ENCODE assay signal across 8 mouse cellular contexts in genomic region chr6:146578111-146578531, GRCm38 (mm10). TPM values are rescaled to one million over a fixed set of nuclear protein-coding genes. Genes with fewer than 3 reads are reported as not detected.
DNase-seq lines count a peak whose midpoint lies in the region; ATAC-seq and TF ChIP-seq lines count a peak whose summit lies in the region.

No protein-coding gene starts in this region.

- peak; percentile 16; the same call in 1 of the 2 replicates for TF ChIP-seq EP300 in CH12.LX (IDR thresholded peaks at IDR 0.05; ENCODE audit: low read length)

- TF ChIP-seq RAD21 in CH12.LX (IDR thresholded peaks at IDR 0.05; ENCODE audit: low read depth, low read length): no peak

- intact Hi-C loops in heart, postnatal 25 days (cut with DNase I): loop anchor here (5.0 kb wide), 1 partner anchor 76 kb away; the partner anchor contains the start of gene Itpr2

- in situ Hi-C loops in CH12.LX (cut with MboI; ENCODE audit: low pct_ligation_motif_present, low pct_unique_long_range_greater_than_20kb, low sequenced_read_pairs): no loop called here

- no peak for TF ChIP-seq POLR2A in CH12.LX (IDR thresholded peaks at IDR 0.05; ENCODE audit: low read depth, low read length)
- no peak for TF ChIP-seq POLR2A in embryonic fibroblast, embryonic 13.5 days (IDR thresholded peaks at IDR 0.05; ENCODE audit: low read depth, low read length)

- H3K4me1 ChIP-seq in CH12.LX (ENCODE audit: control insufficient read depth in 1 of 2, insufficient read depth in 2 of 2): peaks cover 5 to 38% of the 10 kb centered on the region in 2 experiments; a peak in 3 of 4 replicates
- no peaks in the 10 kb centered on the region for H3K4me1 ChIP-seq in embryonic fibroblast, embryonic 13.5 days (ENCODE audit: control insufficient read depth, insufficient read depth, low read length)
- peaks cover 20% of the 10 kb centered on the region; the same call in 1 of the 2 replicates for H3K4me1 ChIP-seq in stomach, embryonic 14.5 days (ENCODE audit: control insufficient read depth, insufficient read depth, low read length)

- peak overlapping the region; percentile 91; the same call in 1 of the 2 replicates for H3K4me2 ChIP-seq in CH12.LX (ENCODE audit: insufficient read depth, low read depth, poor library complexity, severe bottlenecking)
- H3K4me2 ChIP-seq in stomach, embryonic 14.5 days (replicated peaks; ENCODE audit: low read depth, low read length): peak overlapping the region; percentile 60

- H3K4me3 ChIP-seq in CH12.LX (replicated peaks in 1 of 3; ENCODE audit: low read depth in 2 of 3, low read length in 2 of 3, poor library complexity in 1 of 3): peak overlapping the region; percentile 95 to 97 (median 96)
- H3K4me3 ChIP-seq in embryonic fibroblast, embryonic 13.5 days (ENCODE audit: insufficient read depth, low read length): peak overlapping the region; percentile 98
- peak overlapping the region; percentile 82 for H3K4me3 ChIP-seq in stomach, embryonic 14.5 days (ENCODE audit: low read depth, low read length)

- H3K36me3 ChIP-seq in CH12.LX (replicated peaks in 1 of 2; ENCODE audit: control insufficient read depth in 1 of 2, insufficient read depth in 1 of 2, low read length in 1 of 2): peaks cover 3 to 11% of the 10 kb centered on the region in 2 experiments
- peaks cover 4% of the 10 kb centered on the region; the same call in 1 of the 2 replicates for H3K36me3 ChIP-seq in stomach, embryonic 14.5 days (ENCODE audit: control insufficient read depth, insufficient read depth, low read length)

- no peaks in the 10 kb centered on the region for H3K27me3 ChIP-seq in CH12.LX (replicated peaks)
- H3K27me3 ChIP-seq in stomach, embryonic 14.5 days (ENCODE audit: control insufficient read depth, insufficient read depth, low read length): no peaks in the 10 kb centered on the region

- dilution Hi-C loops in CH12.LX (cut with MboI; ENCODE audit: extremely low pct_ligation_motif_present, extremely low pct_unique_long_range_greater_than_20kb, low sequenced_read_pairs): no loop called here

- peak overlapping the region; percentile 88 for H3K9ac ChIP-seq in CH12.LX (ENCODE audit: insufficient read depth, low read depth)
- H3K9ac ChIP-seq in stomach, embryonic 14.5 days (replicated peaks; ENCODE audit: low read depth, low read length): peak overlapping the region; percentile 87

- H3K9me3 ChIP-seq in CH12.LX (replicated peaks; ENCODE audit: low read length): no peaks in the 10 kb centered on the region
- no peaks in the 10 kb centered on the region for H3K9me3 ChIP-seq in stomach, embryonic 14.5 days (ENCODE audit: control insufficient read depth, low read depth, low read length)

- H3K79me2 ChIP-seq in CH12.LX (replicated peaks; ENCODE audit: control insufficient read depth, extremely low read depth, insufficient read depth, poor library complexity, severe bottlenecking): peaks cover 59% of the 10 kb centered on the region

- no peak for TF ChIP-seq CTCF in CH12.LX (conservative IDR thresholded peaks at IDR 0.05 in 1 of 2, IDR thresholded peaks at IDR 0.05 in 1 of 2; ENCODE audit: low read depth in 2 of 2, low read length in 2 of 2)
- no peak for TF ChIP-seq CTCF in embryonic fibroblast, embryonic 13.5 days (IDR thresholded peaks at IDR 0.05; ENCODE audit: borderline replicate concordance, insufficient read depth, low read length)

- peak; percentile 44 for ATAC-seq in megakaryocyte-erythroid progenitor cell, adult 5-6 weeks (replicated peaks; ENCODE audit: low FRiP score, low TSS enrichment, poor library complexity, severe bottlenecking)
- peak; percentile 48 for ATAC-seq in stomach, embryonic 14.5 days (ENCODE audit: insufficient number of reproducible peaks, insufficient read depth, low FRiP score, low read depth)

- peak overlapping the region; percentile 85 for H3K27ac ChIP-seq in CH12.LX (ENCODE audit: insufficient read depth, low read depth)
- peak overlapping the region; percentile 91 for H3K27ac ChIP-seq in embryonic fibroblast, embryonic 13.5 days (ENCODE audit: insufficient read depth, low read length)
- peak overlapping the region; percentile 96 for H3K27ac ChIP-seq in stomach, embryonic 14.5 days (ENCODE audit: low read length)

- DNase-seq in CH12.LX (ENCODE audit: extremely low read depth): peak; percentile 48
- peak; percentile 64 for DNase-seq in T-cell, adult 2 months (ENCODE audit: low spot score)
- peak; percentile 69 for DNase-seq in heart, postnatal 25 days (ENCODE audit: low spot score)
- DNase-seq in large intestine, adult 2 months (ENCODE audit: low read depth, low spot score): peak; percentile 40
- no peak for DNase-seq in cerebellum, postnatal 14 days

- WGBS in large intestine, adult 2 months: under 1% methylated on average over 22 of the region's 22 CpGs
- 0% methylated on average over 22 of the region's 22 CpGs for WGBS in stomach, embryonic 14.5 days

TF ChIP-seq in CH12.LX, 34 proteins besides CTCF, POLR2A, EP300 and RAD21:
- peak; percentile 77 for TF ChIP-seq ELF1 (IDR thresholded peaks at IDR 0.05; ENCODE audit: low read depth, low read length)
- TF ChIP-seq SIN3A (IDR thresholded peaks at IDR 0.05; ENCODE audit: low read length): peak; percentile 77; the same call in 1 of the 2 replicates
- 0 out of 2 replicates have a peak, but pooled peaks have one; percentile 18 for TF ChIP-seq KAT2A (IDR thresholded peaks at IDR 0.05; ENCODE audit: insufficient replicate concordance, low read length)
- no peak for TF ChIP-seq ZC3H11A (IDR thresholded peaks at IDR 0.05; ENCODE audit: low read depth, low read length)
- peak; percentile 2; the same call in 1 of the 2 replicates for TF ChIP-seq BHLHE40 (IDR thresholded peaks at IDR 0.05; ENCODE audit: low read depth, low read length)
- peak; percentile 76 for TF ChIP-seq MXI1 (IDR thresholded peaks at IDR 0.05; ENCODE audit: low read depth, low read length)

RNA-seq across cellular contexts. Expression of gene Ints13, which starts 0.5 kb away (rescaled TPM):
- 31.9 and 42.6 TPM in 2 replicates for total RNA-seq in CH12.LX (2012; rRNA removed)
- 50.5 and 63.7 TPM in 2 replicates for total RNA-seq in CH12.LX (2014; rRNA removed)
- polyA plus RNA-seq in CH12.LX (2012; ENCODE audit: insufficient read length, low read depth): 51.9 and 66.1 TPM in 2 replicates
- 48.3 and 55.2 TPM in 2 replicates for polyA plus RNA-seq in embryonic fibroblast, embryonic 13.5 days (2011; ENCODE audit: insufficient read length, low read depth, missing spikeins)
- 10 to 100 TPM; 20.7 to 21.3 TPM for total RNA-seq in heart, postnatal 25 days (2021)
- polyA plus RNA-seq in large intestine, adult 2 months (2012; rRNA removed): 10.4 and 11.0 TPM in 2 replicates
- total RNA-seq in megakaryocyte-erythroid progenitor cell, adult 5-6 weeks (2014; fragmentation: Nextera tagmentation): 119 and 125 TPM in 2 replicates
- total RNA-seq in megakaryocyte-erythroid progenitor cell, adult 5-6 weeks (2017): 173 and 221 TPM in 2 replicates
- 58.0 and 58.6 TPM in 2 replicates for polyA plus RNA-seq in stomach, embryonic 14.5 days (2014; fragmentation: Nextera tagmentation; extraction: Ambion mirVana)

RNA-seq across cellular contexts. Expression of gene Fgfr1op2, which starts 1.1 kb away (rescaled TPM):
- 80.0 and 94.1 TPM in 2 replicates for total RNA-seq in CH12.LX (2012; rRNA removed)
- total RNA-seq in CH12.LX (2014; rRNA removed): 69.3 and 73.0 TPM in 2 replicates
- polyA plus RNA-seq in CH12.LX (2012; ENCODE audit: insufficient read length, low read depth): 101 and 104 TPM in 2 replicates
- 101 and 107 TPM in 2 replicates for polyA plus RNA-seq in embryonic fibroblast, embryonic 13.5 days (2011; ENCODE audit: insufficient read length, low read depth, missing spikeins)
- 10 to 100 TPM; 65.2 to 67.2 TPM for total RNA-seq in heart, postnatal 25 days (2021)
- polyA plus RNA-seq in large intestine, adult 2 months (2012; rRNA removed): 28.8 and 48.2 TPM in 2 replicates
- total RNA-seq in megakaryocyte-erythroid progenitor cell, adult 5-6 weeks (2014; fragmentation: Nextera tagmentation): 127 and 129 TPM in 2 replicates
- 205 and 208 TPM in 2 replicates for total RNA-seq in megakaryocyte-erythroid progenitor cell, adult 5-6 weeks (2017)
- polyA plus RNA-seq in stomach, embryonic 14.5 days (2014; fragmentation: Nextera tagmentation; extraction: Ambion mirVana): 102 and 105 TPM in 2 replicates

Comparison
In these comparisons a context has a peak if more than half of its experiments do, and no peak if none do; other contexts are left out.
1. DNase-seq: peak in CH12.LX (single experiment), T-cell, adult 2 months (single experiment), heart, postnatal 25 days (single experiment) and large intestine, adult 2 months (single experiment); none in cerebellum, postnatal 14 days (0 of 2).
2. Peak in every context shown above with its lines, with median percentiles within 50 percentile points of each other: H3K27ac ChIP-seq and H3K4me3 ChIP-seq.